Comparison of ENCODE assay signal across 12 mouse cellular contexts in the genomic region with DNA sequence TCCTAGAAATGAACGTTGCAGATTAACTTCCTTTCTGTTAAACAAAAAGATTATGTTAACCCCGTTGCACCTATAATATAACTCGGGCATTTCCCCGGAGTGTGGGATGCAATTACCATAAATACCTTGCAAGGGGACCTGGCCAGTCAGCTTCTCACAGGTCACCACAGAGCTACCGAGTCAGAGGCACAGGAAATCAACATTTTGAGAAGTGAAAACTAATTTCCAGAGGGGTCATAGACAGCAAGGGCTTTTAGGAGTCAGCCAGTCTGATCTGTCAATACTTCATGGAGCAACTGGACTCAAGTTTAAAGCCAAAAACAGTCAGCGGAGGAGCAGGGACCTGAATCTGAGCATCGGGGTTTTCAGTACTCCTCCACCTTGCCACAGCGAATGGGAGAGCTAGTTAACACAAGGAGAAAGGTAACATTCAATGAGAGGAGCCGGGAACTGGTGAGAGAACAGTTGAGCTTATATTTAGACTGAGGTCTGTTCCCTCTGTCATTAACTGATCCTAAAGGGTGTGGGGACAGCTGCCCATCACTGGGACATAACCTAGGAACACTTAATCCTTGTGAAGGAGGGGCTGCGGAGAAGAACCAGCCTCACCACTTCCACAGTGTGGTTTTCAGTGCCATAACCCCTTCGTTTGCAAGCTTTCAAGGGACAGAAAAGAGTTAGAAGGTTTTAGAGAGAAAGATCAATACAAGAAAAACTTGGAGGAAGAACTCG.
DNase-seq lines count a peak whose midpoint lies in the region; ATAC-seq and TF ChIP-seq lines count a peak whose summit lies in the region.
"Had no signal": no experiment of that assay in that cellular context is flagged by ENCODE, and none has a peak within 500 bp of the region (broad histone marks: within the 10 kb centered on the region; RNA-seq: fewer than 3 reads in every experiment).

No protein-coding gene starts in this region.

- no peaks in the 10 kb centered on the region for H3K27me3 ChIP-seq in CH12.LX (replicated peaks)
- H3K27me3 ChIP-seq in intestine, postnatal 0 days (replicated peaks; ENCODE audit: control insufficient read depth, insufficient read depth, low read length) = no peaks in the 10 kb centered on the region
- no peaks in the 10 kb centered on the region for H3K27me3 ChIP-seq in myocyte (ENCODE audit: control insufficient read depth, insufficient read depth, insufficient read length)
- H3K27me3 ChIP-seq: embryonic facial prominence, embryonic 13.5 days; forebrain, embryonic 13.5 days; megakaryocyte, embryonic 14.5 days had no signal

- peaks cover 5 to 9% of the 10 kb centered on the region in 2 experiments; a peak in 3 of 4 replicates for H3K4me1 ChIP-seq in CH12.LX (ENCODE audit: control insufficient read depth in 1 of 2, insufficient read depth in 2 of 2)
- peaks cover 6% of the 10 kb centered on the region; the same call in 1 of the 2 replicates for H3K4me1 ChIP-seq in intestine, postnatal 0 days (replicated peaks; ENCODE audit: control insufficient read depth, insufficient read depth, low read length)
- H3K4me1 ChIP-seq: megakaryocyte, embryonic 14.5 days had no signal

- intact Hi-C loops in heart, postnatal 14 days (cut with DNase I) = no loop called here

- no peak for TF ChIP-seq POLR2A in CH12.LX (IDR thresholded peaks at IDR 0.05; ENCODE audit: low read depth, low read length)
- no peak for TF ChIP-seq POLR2A in myocyte (IDR thresholded peaks at IDR 0.05; ENCODE audit: insufficient read length, low read depth)

- H3K79me2 ChIP-seq in CH12.LX (replicated peaks; ENCODE audit: control insufficient read depth, extremely low read depth, insufficient read depth, poor library complexity, severe bottlenecking) = no peaks in the 10 kb centered on the region
- H3K79me2 ChIP-seq in myocyte (ENCODE audit: control insufficient read depth, insufficient read depth) = no peaks in the 10 kb centered on the region

- dilution Hi-C loops in CH12.LX (cut with MboI; ENCODE audit: extremely low pct_ligation_motif_present, extremely low pct_unique_long_range_greater_than_20kb, low sequenced_read_pairs) = no loop called here

- no peaks in the 10 kb centered on the region for H3K36me3 ChIP-seq in CH12.LX (replicated peaks in 1 of 2; ENCODE audit: control insufficient read depth in 1 of 2, insufficient read depth in 1 of 2, low read length in 1 of 2)
- H3K36me3 ChIP-seq in intestine, postnatal 0 days (ENCODE audit: control insufficient read depth, insufficient read depth) = no peaks in the 10 kb centered on the region
- H3K36me3 ChIP-seq in myocyte (ENCODE audit: control insufficient read depth, insufficient read depth) = no peaks in the 10 kb centered on the region
- H3K36me3 ChIP-seq: embryonic facial prominence, embryonic 13.5 days had no signal

- no peak overlapping the region for H3K9ac ChIP-seq in CH12.LX (ENCODE audit: insufficient read depth, low read depth)
- no peak overlapping the region for H3K9ac ChIP-seq in intestine, postnatal 0 days (ENCODE audit: low read depth, low read length)
- H3K9ac ChIP-seq: embryonic facial prominence, embryonic 13.5 days; forebrain, embryonic 13.5 days had no signal

- no peak for ATAC-seq in intestine, postnatal 0 days
- ATAC-seq: forebrain, embryonic 13.5 days had no signal

- TF ChIP-seq EP300 in CH12.LX (IDR thresholded peaks at IDR 0.05; ENCODE audit: low read length) = no peak

- peak; percentile 52 for DNase-seq in heart, adult 11 months
- DNase-seq in heart, postnatal 14 days = no peak
- DNase-seq in CH12.LX (ENCODE audit: extremely low read depth) = no peak
- no peak for DNase-seq in layer of hippocampus, adult 8-10 months (ENCODE audit: low spot score in 2 of 2)
- no peak for DNase-seq in left cerebral cortex, adult 11 months (ENCODE audit: low spot score)
- no peak for DNase-seq in frontal cortex, postnatal 10 days (ENCODE audit: low spot score in 2 of 2)
- DNase-seq: cerebellum, postnatal 14 days had no signal

- H3K4me2 ChIP-seq in CH12.LX (ENCODE audit: insufficient read depth, low read depth, poor library complexity, severe bottlenecking) = peak overlapping the region; percentile 34; the same call in 1 of the 2 replicates
- H3K4me2 ChIP-seq in intestine, postnatal 0 days (replicated peaks; ENCODE audit: low read depth) = 0 out of 2 replicates have a peak overlapping the region, but pooled peaks have one; percentile 1
- H3K4me2 ChIP-seq in myocyte (ENCODE audit: low read depth) = peak overlapping the region; percentile 7
- H3K4me2 ChIP-seq: embryonic facial prominence, embryonic 13.5 days; forebrain, embryonic 13.5 days had no signal

- TF ChIP-seq CTCF in CH12.LX (conservative IDR thresholded peaks at IDR 0.05 in 1 of 2, IDR thresholded peaks at IDR 0.05 in 1 of 2; ENCODE audit: low read depth in 2 of 2, low read length in 2 of 2) = no peak
- no peak for TF ChIP-seq CTCF in intestine, postnatal 0 days (IDR thresholded peaks at IDR 0.05; ENCODE audit: low read depth)

- no peak overlapping the region for H3ac ChIP-seq in myocyte (ENCODE audit: control insufficient read depth, insufficient read length)

- in situ Hi-C loops in CH12.LX (cut with MboI; ENCODE audit: low pct_ligation_motif_present, low pct_unique_long_range_greater_than_20kb, low sequenced_read_pairs) = no loop called here

- peaks cover 8% of the 10 kb centered on the region for H3K9me3 ChIP-seq in CH12.LX (replicated peaks; ENCODE audit: low read length)
- H3K9me3 ChIP-seq in intestine, postnatal 0 days (ENCODE audit: control insufficient read depth) = no peaks in the 10 kb centered on the region

- no peak overlapping the region for H3K27ac ChIP-seq in CH12.LX (ENCODE audit: insufficient read depth, low read depth)
- no peak overlapping the region for H3K27ac ChIP-seq in intestine, postnatal 0 days (ENCODE audit: low read depth, low read length)
- H3K27ac ChIP-seq: embryonic facial prominence, embryonic 13.5 days; forebrain, embryonic 13.5 days had no signal

- TF ChIP-seq RAD21 in CH12.LX (IDR thresholded peaks at IDR 0.05; ENCODE audit: low read depth, low read length) = no peak

- H3K4me3 ChIP-seq in CH12.LX (replicated peaks in 1 of 3; ENCODE audit: low read depth in 2 of 3, low read length in 2 of 3, poor library complexity in 1 of 3) (no peak overlapping the region), myocyte (no peak overlapping the region)
- H3K4me3 ChIP-seq in intestine, postnatal 0 days (ENCODE audit: low read depth, low read length) = no peak overlapping the region
- H3K4me3 ChIP-seq: embryonic facial prominence, embryonic 13.5 days; forebrain, embryonic 13.5 days; megakaryocyte, embryonic 14.5 days had no signal

- 53% methylated on average over 12 of the region's 12 CpGs for WGBS in intestine, postnatal 0 days

TF ChIP-seq in CH12.LX, 34 proteins besides CTCF, POLR2A, EP300 and RAD21:
- no peak for TF ChIP-seq TCF12 (IDR thresholded peaks at IDR 0.05; ENCODE audit: low read depth, low read length)
- TF ChIP-seq ETS1 (conservative IDR thresholded peaks at IDR 0.05; ENCODE audit: low read depth, low read length) = no peak
- TF ChIP-seq E2F4 (IDR thresholded peaks at IDR 0.05; ENCODE audit: insufficient replicate concordance, low read depth, low read length) = no peak
- no peak for TF ChIP-seq MAX (IDR thresholded peaks at IDR 0.05; ENCODE audit: low read length)
- TF ChIP-seq ZKSCAN1 (IDR thresholded peaks at IDR 0.05; ENCODE audit: borderline replicate concordance, low read depth, low read length) = no peak
- TF ChIP-seq JUN (IDR thresholded peaks at IDR 0.05; ENCODE audit: insufficient read depth, low read depth, low read length) = no peak
- TF ChIP-seq UBTF (IDR thresholded peaks at IDR 0.05; ENCODE audit: low read depth, low read length) = no peak
- TF ChIP-seq TBP (conservative IDR thresholded peaks at IDR 0.05; ENCODE audit: low read depth, low read length) = no peak
- no peak for TF ChIP-seq SMC3 (IDR thresholded peaks at IDR 0.05; ENCODE audit: low read depth, low read length)
- no peak for TF ChIP-seq RCOR1 (conservative IDR thresholded peaks at IDR 0.05; ENCODE audit: low read depth, low read length)
- TF ChIP-seq KAT2A (IDR thresholded peaks at IDR 0.05; ENCODE audit: insufficient replicate concordance, low read length) = no peak
- TF ChIP-seq SIN3A (IDR thresholded peaks at IDR 0.05; ENCODE audit: low read length) = no peak
- TF ChIP-seq PAX5 (IDR thresholded peaks at IDR 0.05; ENCODE audit: low read length) = no peak
- TF ChIP-seq USF2 (conservative IDR thresholded peaks at IDR 0.05; ENCODE audit: low read depth, low read length) = no peak
- no peak for TF ChIP-seq ZMIZ1 (IDR thresholded peaks at IDR 0.05; ENCODE audit: low read depth, low read length)
- TF ChIP-seq GABPA (IDR thresholded peaks at IDR 0.05; ENCODE audit: insufficient replicate concordance, low read depth, low read length) = no peak
- no peak for TF ChIP-seq NRF1 (IDR thresholded peaks at IDR 0.05; ENCODE audit: low read depth, low read length)

TF ChIP-seq in myocyte, 11 proteins besides CTCF, POLR2A, EP300 and RAD21:
- TF ChIP-seq E2F4 (IDR thresholded peaks at IDR 0.05; ENCODE audit: insufficient read depth) (no peak), MYOD1 (IDR thresholded peaks at IDR 0.05; ENCODE audit: control insufficient read depth in 1 of 3, insufficient read length in 2 of 3, low read depth in 2 of 3) (peak in 1 of 3 experiments; percentile 14), MYOG (IDR thresholded peaks at IDR 0.05; ENCODE audit: control insufficient read depth in 1 of 3, insufficient read depth in 1 of 3, insufficient read length in 2 of 3, low read depth in 2 of 3) (peak in 1 of 3 experiments; percentile 20)
